Mouse (Mus musculus) urinary bladder, postnatal 14 days (tissue): ENCODE measurements around the gene Milr1.
"Not testable (repeated sequence)": the region's sequence is repeated elsewhere in the genome, so short reads cannot be mapped to it uniquely, and the experiment has no call there.

Source experiments
- DNase-seq: peaks from one replicate; pipeline ENCODE4 v3.0.0; 2021; ENCODE audit warnings: low spot score

Gene Milr1

DNA sequence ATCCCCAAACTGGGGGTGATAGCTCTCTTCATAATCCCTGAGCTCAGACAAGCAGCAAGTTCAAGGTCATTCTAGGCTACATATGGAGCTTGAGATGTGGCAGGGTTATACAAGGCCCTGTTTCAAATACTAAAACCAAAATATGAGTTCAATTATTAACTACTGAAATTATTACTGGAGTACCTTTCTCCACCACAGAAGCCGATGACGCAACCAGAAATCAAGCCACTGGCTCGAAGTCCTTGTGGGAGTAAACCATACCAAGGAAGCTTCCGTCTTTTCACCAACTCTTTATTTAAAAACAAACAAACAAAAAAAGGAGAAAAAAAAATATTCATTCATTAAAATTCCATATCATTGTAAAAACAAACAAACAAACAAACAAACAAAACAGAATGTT, 25.9 kb downstream of the Milr1 start:
- DNase-seq, result no peak

DNA sequence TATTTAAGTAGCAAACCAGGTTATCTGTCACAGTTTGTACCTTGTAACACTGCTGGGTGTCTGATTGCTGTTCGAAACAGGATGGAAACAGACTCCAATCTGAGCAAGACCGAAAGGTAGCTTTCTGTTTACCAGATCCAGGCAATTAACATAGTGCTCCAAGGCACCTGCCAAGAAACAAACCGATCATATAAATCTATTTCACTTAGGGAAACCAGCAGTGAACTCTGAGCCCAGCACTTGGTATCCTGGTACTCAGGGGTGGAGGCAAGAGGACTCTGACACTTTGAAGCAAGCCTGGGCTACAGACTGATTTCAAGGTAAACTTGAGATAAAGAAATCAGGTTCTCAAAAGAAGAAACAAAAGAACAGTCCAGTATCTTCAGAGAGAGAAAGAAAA, 26.4 kb downstream of the Milr1 start:
- no peak for DNase-seq

DNA sequence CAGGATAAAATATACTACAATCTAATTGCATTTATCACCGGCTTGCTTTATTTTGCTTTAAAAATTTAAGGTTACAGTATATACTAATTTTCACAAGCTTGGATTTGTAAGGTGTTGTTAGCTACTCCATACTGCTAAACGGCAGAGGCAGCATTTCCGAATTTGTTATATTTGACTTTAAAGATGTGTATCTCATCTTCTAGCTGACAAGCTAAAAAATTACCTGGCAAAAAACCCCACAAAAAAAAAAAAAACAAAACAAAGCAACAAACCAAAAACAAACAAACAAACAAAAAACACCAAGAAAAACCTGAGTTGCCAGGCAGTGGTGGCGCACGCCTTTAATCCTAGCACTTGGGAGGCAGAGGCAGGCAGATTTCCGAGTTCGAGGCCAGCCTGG, 27.1 kb downstream of the Milr1 start:
- DNase-seq, result no peak

DNA sequence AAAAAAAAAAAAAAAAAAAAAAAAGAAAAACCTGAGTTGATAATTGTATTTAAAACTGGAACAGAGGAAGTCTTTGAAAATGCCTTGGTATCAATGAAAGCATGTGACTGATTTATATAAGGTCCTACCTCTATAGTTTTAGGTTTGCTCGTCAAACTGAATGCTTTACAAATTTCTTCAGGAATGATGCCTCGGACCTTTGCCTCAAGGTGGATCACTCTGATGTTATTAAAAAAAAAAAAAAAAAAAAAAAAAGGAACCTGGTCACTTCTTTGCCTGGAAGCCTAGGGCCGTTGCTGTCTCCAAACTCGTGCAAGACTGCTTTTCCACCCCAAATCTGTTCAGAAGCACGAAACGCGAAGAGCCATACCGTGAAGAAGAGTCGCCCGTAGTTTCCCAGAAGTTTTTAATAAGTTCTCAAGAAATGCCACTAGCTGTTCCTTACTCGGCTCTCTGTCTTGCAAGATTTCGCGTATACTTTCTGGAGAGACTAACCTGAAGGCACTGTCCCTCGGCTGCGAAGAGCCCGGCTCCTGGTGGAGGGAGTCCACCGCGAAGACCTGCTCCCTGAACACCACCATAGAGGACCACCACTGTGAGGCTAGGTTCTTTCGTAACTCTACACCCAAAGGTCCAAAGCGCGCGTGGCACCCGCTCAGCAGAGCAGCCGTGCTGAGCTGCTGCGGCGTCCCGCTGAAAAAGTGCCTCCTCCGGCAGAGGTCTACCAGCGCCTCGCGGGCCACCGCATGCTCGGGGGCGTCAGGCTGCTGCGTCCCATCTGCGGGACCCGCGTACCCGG, 27.8 kb downstream of the Milr1 start:
- no peak for DNase-seq

DNA sequence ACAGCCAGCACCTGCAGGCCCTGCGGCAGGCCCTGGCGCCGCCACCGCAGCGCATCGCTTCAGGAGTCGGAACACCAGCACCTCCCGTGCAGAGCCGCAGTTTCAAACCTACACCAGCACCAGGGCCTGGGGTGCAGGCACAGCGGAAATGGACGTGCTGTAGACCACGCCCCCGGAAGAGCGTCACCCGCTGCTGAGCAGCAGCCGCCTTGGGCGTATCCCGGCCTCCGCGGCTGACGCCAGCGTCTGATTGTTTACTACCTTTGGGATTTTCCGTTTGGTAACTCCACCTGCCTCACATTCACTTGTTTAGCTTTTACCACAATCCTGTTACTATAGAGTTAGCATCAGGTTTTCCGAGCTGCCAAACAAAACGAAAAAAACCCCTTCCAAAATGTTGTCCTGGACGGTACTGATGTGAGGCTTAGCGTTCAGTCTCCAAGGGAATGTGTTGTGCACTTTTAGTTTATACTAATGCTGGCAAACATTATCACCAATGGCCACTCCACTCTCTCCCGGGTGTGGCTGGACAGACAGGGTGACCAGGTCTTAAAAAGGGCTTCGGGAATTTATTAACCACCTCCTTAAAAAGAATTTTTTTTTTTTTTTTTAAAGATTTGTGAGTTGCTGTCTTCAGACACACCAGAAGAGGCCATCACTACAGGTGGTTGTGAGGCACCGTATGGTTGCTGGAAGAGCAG, 28.5 kb downstream of the Milr1 start, which contains the start of gene Polg2:
Polg2 (minus strand) TSS at position 150 of the 701 bp plus-strand sequence.
- DNase-seq, result peak; percentile 91

DNA sequence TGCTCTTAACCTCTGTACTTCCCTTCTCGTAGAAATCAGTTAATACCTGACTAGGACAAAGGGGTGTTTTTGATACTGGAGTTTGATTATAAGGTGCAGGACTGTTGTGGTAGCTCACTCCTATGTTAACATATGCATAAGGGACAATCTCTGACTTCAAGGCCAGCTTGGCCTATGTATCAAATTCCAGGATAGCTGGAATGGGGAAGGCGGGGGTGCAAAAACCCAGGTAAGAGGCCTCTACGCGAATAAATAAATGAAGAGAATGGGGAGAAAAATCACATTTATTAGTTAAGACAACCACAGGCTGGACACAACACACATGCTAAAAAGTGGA, 29.0 kb downstream of the Milr1 start:
- no peak for DNase-seq

DNA sequence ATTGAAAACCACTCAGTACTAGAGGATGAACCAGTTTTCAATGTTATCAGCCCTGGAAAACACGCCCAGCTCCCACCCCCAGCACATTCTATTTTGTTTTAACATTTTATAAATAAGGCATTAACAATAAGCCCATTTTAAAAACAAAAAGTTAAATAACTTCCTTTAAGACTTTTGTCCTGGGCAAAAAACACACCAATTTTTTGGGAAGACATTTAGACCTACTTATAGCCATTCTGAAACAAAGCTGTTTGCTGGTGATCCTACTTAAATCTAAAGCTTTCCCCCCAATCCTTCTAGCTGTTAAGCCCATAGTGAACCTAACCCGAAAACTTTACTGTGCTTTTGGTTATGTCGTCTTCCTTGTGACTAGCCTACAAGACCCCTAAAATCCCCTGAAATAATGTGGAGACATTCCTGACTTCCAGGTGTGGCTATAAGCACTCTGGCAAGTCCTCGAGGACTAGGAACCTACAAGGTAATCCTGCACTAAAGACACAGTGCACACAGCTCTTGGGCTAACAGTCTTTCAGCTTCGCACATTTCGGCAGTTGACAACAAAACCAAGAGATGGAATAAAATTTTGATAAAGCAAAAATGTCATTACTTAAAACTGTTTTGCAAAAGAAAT, 29.7 kb downstream of the Milr1 start:
- DNase-seq, result no peak

DNA sequence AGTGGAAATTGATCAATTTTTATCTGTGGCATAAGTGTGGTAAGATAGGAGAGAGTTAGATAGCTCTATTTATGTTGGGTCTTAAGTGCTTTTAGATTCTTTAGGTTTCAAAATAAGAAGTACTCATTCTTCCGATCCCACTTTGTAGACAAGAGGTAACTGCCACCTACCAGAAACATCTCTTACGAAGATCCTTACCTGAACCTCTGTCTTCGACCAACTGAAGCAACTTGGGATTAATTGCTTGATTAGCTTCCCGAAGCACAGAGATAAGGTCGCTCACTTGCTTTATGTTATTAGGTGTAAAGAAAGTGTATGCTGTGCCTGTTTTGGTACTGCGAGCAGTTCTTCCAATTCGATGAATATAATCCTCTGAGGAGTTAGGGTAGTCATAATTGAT, 31.2 kb downstream of the Milr1 start:
- not testable (repeated sequence) for DNase-seq

DNA sequence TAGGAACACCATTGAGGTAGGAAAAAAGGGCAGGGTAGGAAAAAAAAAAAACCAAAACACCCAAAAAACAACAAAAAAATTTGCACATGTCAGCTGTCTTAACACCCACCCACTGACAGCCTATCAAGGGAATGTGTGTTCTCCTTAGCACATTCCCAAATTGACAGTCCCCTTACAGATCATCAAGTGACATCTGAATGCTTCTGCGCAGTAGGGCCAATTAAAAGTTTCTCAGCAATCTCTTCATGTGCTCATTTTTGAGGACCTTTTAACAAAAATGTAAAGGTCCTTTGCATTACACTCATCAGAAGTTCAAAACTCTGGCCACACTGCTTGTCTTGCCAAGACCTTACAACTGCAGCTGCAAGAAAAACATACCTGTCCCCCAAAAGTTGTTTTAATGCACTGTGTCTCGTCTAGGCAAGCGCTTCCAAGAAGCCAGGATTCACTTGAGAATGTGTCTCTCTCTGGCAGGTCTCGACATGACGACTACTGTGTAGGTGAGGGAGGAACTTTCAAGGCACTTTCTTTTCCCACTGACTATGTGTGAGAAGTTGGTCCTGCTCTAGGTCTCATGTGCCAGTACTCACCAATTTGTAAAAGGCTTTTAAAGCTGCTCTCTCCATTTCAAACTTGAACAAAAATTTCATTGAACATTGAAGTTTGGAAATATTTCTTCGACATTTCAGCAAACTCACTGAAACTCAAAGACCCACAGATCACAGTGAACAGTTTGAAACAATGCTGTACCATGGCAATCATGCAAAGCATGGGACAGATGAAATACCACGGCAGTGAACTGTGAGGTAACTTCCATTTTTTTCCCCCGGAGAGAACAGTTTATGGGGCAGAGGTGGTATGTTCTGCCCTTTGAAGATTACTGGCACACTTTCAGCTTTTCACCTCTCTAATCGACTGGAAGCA, 32.1 kb downstream of the Milr1 start:
- DNase-seq, result no peak

DNA sequence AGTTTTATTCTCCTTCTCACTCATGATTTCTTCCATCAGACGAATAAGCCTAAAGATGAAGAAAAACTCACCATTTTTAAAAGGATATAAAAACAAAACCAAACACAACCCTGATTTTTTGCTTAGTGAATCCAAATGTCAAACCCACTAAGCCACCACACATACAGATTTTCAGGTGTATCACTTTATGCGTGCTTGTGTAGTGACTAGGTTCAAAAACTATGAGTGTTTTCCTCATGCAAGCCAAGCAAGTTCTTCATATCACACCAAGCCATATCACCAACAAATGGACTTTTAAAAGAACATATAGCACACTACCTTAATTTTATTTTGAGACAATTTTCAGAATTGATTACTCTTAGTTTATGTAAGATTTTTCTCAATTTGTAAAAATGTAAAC, 33.5 kb downstream of the Milr1 start:
- no peak for DNase-seq

DNA sequence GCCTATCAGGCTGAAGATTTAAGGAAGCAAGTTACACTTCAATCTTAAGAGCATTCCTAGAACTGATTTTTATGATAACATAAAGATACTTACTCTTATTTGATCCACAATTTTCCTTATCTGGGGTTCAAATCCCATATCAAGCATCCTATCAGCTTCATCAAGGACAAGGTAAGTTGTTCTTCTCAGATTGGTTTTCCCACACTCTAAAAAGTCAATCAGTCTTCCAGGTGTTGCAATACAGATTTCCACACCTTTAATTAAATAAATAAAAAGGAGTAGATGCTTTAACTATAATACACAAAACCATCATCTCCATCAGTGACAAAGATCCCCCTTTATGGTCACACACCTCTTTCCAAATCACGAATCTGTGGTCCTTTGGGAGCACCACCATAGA, 34.0 kb downstream of the Milr1 start:
- no peak for DNase-seq

DNA sequence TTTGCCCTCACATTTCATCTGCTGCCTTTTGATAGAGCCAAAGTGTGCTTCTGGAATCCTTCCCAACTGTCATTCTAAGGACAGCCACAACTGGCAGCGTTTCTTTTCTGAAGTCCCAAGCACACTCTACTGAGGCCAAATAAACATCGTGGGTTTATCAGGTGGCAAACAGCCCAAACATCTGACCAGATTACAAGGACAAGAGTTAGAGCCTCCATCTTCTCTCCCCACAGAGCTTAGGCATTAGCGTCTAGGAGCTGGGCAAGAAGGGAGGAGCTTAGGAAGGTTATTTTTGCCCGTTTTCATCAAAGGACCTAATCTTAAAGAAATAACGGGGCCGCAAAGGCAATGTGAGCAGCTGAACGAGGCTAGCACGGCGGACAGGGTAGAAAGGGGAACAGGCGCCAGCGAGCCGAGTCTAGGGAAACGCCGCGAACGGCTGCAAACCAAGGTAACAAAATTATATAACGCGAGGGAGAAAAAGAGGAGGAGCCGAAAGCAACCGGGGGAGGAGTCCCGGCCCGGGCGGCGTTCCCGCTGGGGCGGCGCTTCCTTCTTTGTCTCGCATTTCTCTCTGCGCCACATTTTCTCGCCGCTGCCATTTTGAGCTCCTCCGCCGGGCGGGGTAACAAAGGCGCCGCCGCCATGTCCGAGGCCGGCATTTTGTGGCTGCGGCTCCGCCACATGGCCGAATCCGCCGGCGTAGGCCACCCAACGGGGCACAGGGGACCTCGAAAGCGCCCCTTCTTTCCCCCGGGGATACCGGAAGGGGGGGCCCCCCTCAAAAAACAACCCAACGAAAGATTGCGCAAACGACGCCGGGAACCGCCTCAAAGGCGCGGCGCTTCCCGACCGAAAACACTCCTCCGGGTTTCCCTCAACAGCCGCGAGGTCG, 36.4 kb downstream of the Milr1 start:
- DNase-seq, result peak; percentile 93

DNA sequence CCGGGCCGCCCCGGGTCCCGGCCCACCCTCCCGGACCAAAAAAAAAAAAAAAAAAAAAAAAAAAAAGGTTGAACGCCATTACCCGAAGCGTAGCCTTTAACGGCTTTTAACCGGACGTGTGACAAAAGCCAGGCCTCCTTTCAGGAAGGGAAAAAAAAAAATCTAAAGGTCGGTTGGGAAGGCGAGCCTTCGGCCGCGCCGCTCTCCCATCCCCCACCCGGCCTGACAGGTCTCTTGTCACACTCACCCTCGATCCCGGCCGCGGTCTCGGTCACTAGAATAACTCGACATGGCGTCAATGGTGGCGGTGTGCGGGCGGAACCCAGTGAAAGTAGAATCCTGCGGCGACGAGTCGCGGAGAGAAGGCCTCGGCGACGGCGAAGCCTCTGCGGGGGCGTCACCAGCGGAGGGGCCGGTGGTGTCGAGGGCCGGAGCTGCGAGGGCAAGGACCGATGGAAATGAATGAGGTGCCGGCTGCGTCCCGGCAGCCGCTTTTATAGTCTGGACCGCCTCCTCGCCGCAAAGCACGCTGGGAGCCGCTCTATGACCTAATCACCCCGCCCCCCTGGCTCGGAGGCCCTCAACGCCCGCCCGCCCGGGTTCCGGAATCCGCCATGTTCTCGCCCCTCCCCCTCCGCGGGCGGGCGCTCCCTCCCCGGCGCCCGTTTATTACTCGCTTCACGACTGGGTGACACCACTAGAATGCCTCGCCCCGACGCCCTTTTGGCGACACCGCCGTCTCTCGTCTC, 37.2 kb downstream of the Milr1 start:
- peak; percentile 99 for DNase-seq

DNA sequence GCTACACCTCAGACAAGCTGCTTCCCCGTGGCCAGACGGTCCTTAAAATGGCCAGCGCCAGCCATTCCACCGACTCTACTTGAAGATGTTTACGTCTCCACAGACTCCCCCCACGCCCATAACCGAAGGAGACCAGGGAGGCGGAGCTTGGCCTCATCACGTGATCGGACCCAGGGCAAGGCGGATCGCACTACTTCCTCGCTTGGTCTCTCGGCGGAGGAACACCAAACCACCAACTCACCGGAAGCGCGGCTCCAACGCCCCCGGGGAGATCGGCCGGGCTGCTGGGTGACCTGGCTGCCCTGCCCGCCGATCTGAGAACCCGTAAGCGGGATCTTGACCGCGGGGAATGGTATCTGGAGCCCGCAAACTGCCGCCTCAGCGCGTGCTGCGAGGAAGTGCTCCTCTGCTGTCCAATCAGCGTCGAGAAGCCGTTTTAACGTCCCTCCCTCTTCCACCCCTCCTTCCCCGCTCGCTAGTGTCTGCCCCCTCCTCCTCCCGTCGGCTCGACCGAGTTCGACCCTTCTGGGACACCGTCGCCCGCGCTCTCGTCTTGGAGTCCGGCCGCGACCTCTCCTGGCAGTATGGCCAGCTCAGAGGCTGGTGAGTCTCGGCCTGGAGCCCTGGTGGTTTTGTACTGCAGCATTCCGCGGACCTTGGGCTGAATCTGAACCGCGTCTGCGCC, 37.9 kb downstream of the Milr1 start, which contains the start of the genes Ddx5 and Cep95:
Ddx5 (minus strand) TSS at position 411 of the 685 bp plus-strand sequence.
Cep95 (plus strand) TSS at position 478 of the 685 bp plus-strand sequence.
- DNase-seq, result peak; percentile 98

DNA sequence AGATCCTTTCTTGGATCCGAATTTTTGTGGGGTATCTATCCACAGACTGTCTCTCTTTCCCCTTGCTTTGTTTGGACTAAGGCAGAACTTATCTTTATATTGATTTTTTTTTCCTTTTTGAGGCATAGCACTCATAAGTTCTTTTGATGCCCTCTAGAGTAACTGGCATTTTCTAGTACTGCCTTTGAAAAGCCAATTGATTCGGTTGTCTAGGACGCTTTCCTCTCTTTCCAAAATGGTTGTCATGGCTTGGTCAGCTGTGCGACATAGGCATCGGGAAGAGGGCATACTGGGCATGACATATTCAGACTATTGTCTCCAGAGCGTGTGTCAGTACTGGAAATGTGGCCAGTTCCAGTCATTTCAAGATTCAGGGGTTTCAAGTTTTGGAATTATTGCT, 38.6 kb downstream of the Milr1 start:
- no peak for DNase-seq

DNA sequence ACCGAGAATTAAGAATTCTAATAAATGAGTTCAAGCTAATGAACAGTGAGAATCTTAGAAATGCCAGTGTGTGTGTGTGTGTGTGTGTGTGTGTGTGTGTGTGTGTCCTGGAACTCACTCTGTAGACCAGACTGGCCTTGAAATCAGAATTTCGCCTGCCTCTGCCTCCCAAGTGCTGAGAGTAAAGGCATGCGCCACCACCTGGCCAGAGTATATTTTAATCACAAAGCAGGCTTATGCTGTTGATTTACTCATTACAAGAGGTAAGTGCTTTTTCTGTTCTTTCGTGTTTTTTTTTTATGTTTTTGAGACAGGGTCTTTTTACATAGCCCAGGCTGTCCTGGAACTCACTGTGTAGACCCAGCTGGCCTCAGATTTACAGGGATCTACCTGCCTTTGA, 42.8 kb downstream of the Milr1 start:
- DNase-seq, result no peak

DNA sequence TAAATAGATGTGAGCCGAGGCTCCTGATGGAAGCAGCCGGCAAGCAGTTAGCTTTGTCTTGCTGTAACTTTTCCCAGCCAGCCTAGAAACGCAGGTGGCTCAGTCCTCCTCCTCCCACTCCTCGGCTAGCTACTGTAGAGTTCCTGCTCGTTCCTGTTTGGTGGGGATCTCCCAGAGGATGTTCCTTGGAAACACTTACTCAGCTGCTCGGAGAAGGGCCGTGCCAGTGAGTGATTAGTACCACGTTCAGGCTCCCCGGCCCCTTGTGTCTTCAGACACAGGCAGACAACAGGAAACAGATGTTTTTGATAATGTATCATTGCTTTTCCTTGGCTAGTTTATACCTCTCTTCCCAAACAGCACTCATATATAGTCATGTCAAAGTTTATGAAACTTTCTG, 44.7 kb downstream of the Milr1 start:
- DNase-seq, result no peak

DNA sequence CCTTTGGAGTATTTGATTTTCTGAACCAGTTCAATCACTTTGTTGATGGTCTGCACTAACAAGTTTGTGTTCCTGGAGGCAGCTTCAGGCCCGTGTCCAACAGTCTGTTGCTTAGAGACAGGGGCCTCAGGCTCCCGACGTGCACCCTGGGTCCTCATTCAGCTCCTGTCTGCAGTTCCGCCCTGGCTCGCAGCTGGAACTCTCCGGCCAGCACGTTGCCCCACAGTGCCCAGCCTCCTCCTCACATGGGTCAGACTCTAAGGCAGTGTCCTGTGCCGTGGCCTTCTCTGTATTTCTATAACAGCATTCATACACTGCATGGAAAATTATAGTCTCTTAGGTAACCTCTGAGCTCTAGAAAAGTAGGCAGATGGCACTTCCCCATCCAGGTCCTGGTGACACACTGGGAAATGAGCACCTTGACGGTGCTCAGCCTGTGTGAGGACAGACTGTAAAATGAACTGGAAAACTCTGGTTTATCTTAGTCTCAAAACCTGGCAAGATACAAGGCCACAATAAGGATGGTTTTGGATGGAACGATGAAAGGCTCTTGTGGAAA, 51.1 kb downstream of the Milr1 start:
- DNase-seq, result no peak

DNA sequence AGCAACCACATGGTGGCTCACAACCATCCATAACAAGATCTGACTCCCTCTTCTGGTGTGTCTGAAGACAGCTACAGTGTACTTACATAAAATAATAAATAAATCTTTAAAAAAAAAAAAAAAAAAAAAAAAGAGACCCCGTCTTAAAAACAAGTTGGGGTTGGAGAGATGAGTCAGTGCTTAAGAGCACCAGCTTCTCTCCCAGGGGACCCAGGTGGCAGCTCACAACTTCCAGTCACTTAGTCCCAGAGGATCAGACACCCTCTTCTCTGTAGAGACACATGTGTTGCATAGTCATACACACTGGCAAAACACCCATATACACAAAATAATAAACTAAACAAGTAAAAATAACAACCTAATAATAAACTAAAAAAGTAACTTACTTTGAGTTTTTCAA, 56.4 kb downstream of the Milr1 start:
- DNase-seq, result not testable (repeated sequence)
